Mouse (Mus musculus) thymus, postnatal 4 days (tissue): ENCODE data around the gene Entpd5.

Experiments
- DNase-seq: peaks from one replicate; pipeline ENCODE4 v3.0.0; 2021

The Entpd5 gene

GRCm38 (mm10) chr12:84408819-84409507, at the start of gene Entpd5, which contains the start of gene Bbof1:
Gene Entpd5, minus strand, starts transcription at chr12:84409029.
Gene Bbof1, plus strand, starts transcription at chr12:84409071.
- DNase-seq = peak; percentile 97

- DNase-seq = no peak
These were observed 48.1 kb upstream of the Entpd5 start for GRCm38 (mm10) chr12:84456911-84457310.

DNA sequence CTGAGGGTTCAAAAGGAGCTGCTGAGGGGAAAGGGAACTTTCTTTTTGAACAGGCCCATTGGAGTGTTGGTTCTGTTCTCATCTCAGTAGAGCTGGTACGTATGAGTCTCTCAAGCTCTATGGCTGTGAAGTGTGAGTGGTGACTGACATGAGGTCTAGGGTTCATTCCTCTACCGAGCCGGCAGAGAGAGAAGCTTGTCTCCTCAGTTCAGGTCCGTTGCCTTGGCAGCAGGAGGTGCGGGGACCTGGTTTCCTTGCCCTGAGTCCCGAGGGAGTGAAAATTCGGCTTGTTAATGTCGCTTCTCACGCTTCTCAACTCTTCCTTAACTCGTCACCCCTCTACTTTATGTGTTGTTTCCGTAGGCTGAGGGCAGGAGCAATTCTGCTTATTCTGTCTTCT, 43.0 kb upstream of the Entpd5 start:
- peak; percentile 28 for DNase-seq

DNA sequence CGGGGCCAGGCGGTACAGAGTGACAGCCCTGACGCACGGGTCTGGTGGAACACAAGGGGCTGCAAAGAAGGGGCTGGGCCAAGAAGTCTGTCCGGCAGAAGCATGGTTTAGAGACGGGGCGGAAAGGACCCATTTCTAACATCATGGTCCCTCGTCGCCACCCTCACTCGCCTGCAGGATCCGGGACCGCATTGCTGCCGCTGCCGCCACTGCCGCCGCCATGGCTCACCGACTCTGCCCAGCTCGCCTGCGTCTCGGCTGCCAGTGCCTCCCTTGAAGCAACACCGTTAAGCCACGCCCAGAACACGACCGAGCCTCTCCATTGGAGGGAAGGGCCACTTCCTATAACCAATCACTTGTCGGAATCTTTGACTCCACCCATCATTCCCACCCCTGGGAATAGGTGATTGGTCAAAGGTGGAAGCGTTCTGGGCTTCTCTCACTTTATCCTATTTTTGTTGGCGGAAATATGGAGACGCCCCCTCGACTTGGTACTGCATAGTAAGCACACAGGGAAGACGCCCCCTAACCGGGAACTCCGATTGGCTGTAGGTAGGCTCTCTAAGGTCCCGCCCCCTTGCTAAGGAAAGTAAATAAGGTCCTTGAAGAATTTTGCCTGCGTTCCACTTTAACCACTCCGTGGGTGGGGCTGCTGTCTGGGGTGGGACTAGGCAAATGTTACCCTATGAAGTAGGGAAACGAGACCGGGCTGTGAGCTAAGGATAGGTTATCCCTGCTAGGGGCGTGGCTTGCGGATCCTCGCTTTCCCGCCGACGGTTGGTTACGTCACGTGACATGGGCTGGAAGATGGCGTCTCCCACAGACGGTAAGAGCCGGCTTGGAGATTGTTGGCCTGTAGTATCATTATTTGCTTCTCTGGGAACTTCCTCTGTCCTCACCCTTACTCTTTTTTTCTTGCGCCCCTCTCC, 42.2 kb upstream of the Entpd5 start, which contains the start of the genes Aldh6a1 and Lin52:
TSS of gene Aldh6a1 (minus strand) at position 287 of the 929 bp plus-strand sequence.
TSS of gene Lin52 (plus strand) at position 705 of the 929 bp plus-strand sequence.
- DNase-seq = peak; percentile 95

DNA sequence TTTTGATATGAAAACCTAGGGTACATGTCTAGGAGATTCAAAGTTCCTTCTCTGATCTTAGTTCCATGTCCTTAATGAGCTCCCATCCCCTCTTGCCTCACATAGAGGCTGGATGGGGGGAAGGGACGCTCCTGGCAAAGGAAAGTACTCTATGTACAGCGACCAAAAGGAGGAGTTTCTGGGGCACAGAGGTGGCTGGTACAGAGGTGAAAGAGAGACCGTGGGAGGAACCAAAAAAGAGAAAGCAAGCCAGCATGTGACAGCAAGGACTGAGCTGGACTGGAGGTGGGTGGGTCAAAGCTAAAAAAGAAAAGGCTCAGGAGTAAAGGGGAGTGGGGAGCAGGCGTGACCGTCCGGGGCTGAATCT, 41.5 kb upstream of the Entpd5 start:
- DNase-seq = no peak

DNA sequence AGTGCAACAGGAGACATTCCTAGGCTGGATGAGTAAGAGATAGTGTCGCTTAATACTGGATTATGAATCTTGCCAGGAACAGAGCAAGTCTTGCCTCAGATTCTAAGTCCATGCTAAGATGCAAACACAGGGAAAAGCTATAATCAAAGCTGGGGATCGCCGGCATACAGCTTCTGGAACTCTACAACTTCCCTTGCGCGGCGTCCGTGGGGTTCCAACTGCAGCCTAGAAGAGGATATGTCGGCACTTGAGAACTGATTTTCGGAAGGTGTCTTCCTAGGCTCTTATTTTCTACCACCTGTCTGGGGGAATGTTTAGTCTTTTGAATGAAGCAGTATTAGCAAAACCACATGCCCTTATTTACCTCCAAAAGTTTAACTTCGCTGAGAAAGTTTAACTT, 41.1 kb upstream of the Entpd5 start:
- DNase-seq = peak; percentile 11

DNA sequence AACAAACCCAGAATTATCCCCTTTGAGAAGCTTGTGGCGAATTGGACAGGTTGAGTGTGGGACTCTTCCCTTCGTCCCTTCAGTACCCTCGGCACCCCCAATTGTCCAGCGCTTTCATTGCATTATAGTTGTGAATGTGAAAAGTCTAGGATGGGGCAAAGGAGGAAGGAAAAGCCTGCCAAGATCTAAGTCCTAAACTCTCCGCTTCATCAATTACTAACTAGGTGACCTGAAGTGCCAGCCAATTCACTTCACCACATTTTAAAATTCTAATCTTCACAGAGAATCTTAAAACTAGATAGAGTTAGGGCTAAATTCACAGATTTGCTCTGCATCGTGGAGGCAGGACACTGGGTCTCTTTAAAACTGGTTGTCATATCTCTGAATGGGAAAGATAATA, 39.4 kb upstream of the Entpd5 start:
- no peak for DNase-seq

DNA sequence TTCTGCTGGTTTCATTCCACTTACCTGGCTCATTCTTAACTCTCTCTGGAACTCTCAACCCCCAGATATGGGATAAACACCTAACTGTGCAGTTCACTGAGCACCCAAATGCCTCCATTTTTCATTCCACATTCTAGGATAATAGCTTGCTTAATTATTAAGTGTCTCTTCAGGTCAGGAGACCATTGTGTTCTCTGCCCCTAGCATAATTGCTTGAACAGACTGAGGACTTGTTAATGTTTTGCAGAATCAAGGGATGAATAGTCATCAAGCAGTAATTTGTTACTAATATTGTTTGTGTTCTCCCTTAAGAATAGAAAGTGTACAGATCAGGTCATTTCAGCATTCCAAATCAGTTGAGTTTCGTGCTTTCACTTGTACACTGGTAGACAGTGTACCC, 38.6 kb upstream of the Entpd5 start:
- DNase-seq = no peak

GRCm38 (mm10) chr12:84442526-84442925, 33.7 kb upstream of the Entpd5 start:
- DNase-seq = no peak

- DNase-seq = no peak
These were observed 29.9 kb upstream of the Entpd5 start for GRCm38 (mm10) chr12:84438697-84439096.

DNA sequence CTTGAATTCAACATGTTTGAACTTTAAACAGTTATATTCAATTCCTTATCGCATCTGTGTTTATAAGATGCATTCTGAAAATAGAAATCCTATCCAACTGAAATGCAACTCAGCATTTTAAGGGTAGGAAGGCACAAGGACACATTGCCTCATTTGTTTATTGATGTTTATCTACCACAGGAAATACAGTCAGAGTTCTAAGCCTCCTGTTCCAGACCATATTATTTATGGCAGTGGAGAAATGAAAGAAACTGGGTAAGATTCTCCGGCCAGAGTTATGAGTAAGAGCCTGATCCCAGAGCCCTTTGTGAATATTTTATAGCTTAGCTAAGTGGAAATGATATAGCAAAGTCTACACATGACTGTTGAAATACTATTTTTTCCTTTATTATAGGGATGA, 21.0 kb upstream of the Entpd5 start:
- no peak for DNase-seq

- no peak for DNase-seq
These were observed 15.2 kb upstream of the Entpd5 start for GRCm38 (mm10) chr12:84423990-84424389.

DNA sequence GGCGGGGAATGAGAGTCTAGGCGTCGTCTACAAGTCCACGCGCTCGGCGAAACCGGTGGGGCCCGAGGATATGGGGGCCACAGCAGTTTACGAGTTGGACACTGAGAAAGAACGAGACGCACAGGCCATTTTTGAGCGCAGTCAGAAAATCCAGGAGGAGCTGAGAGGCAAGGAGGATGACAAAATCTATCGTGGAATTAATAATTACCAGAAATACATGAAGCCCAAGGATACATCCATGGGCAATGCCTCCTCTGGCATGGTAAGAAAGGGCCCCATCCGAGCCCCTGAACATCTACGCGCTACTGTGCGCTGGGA, 8.7 kb upstream of the Entpd5 start:
- no peak for DNase-seq

DNA sequence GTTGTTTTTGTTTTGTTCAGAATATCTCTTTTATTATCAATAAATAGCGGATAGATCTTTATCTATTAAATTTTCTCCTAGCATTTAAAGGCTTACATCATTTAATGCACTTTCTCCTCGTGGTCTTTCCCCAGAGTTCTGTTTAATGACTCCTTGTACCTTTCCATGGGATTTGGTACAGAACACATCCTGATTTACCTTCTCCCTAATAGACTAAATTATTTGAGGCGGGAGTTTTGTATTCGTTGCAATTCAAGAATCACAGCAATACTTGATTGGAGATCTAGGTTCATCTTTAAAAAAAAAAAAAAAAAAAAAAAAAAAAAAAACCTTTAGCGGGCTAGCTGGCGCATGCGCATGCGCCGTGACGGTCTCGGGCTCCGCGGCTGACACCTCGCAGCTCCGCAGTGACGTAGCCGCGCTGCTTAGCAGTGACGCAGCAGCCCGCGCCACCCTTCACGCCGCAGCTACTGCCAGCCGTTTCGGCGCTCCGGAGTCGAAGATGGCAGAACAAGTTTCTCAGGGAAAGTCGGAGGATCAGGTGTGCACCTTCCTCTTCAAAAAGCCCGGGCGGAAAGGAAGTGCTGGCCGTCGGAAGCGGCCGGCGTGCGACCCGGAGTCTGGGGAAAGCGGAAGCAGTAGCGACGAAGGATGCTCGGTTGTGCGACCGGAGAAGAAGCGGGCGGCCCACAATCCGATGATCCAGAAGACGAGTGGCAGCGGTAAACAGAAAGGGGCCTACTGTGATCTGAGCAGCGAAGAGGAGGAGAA, 8.2 kb upstream of the Entpd5 start, which contains the start of gene Rnf113a2:
TSS of gene Rnf113a2 (plus strand) at position 363 of the 771 bp plus-strand sequence.
- peak; percentile 91 for DNase-seq

DNA sequence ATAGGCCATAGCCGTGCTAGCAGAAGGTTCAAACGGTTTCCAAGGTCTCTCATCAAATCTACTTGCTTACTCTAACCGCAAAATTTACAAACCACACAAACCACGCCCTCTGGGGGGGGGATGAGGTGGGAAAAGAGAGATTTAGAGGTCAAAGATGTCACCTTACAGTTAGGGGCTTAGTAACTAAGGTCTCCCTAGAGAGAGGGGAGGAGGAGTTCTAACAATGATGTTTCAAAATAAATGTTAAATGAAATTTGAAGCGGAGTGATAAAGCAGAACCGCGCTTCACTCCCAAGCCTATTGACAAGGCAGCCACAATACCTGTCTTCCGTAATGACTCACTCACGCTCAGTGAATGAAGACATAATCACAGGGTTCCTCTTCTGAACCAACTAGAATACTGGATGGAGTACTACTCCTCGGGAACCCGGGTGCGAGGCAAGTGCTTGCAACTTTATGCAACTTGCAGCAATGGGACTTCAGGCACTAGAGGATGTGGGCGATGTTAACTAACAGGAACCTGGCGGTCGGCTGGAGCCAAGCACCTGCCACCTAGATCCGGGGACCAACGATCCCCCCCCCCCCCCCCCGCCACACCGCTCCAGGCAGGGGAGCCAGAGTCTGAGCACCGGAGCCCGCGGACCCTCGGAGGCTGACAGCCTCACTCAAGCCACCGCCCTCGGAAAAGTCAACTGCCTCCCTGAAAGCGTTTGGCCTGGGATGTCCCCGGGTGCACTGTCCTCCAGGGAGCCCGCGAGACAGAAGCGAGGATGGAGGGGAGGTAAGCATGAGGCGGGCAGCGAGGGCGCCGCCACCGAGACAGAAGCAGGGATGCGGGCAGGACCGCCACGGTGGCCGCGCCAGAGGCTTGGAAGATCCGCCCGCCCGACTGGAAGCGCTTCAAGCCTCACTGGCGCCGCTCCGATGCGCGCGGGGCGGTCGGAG, 683 bp downstream of the Entpd5 start:
- DNase-seq = peak; percentile 84

- no peak for DNase-seq
These were observed 1.6 kb downstream of the Entpd5 start for GRCm38 (mm10) chr12:84407259-84407658.

DNA sequence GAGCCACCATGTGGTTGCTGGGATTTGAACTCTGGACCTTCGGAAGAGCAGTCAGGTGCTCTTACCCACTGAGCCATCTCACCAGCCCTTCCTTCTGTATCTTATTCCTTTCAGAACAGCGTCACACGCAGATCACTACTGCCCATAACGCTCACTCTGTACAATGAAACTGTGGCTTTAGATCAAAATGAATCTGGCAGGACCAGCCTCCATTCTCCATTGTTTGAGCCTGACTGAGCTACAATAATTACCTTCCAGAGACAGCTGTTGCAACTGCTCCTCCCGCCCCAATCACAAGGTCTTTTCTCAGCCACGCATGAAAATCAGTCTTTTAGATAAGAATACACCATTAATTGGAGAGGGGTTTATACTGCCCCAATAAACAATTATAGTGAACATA, 4.3 kb downstream of the Entpd5 start:
- no peak for DNase-seq

DNA sequence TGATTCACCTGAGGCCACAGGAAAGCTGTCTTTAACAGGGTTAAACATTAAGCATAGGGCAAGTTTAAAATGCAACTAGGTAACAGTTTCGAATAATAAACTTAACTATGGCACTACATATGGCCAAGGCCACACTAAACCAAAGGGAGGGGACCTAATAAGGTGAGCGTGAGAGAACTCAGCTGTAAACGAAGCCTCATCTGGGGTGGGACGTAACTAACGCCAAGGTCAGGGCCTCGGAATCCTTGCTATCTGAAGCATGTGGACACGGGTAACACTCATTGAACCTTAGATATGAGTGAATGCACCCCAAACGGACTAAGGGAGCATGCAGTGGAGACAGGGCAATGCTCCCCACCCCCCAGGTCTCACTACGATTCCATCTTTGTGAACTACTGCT, 5.9 kb downstream of the Entpd5 start:
- DNase-seq = no peak

DNA sequence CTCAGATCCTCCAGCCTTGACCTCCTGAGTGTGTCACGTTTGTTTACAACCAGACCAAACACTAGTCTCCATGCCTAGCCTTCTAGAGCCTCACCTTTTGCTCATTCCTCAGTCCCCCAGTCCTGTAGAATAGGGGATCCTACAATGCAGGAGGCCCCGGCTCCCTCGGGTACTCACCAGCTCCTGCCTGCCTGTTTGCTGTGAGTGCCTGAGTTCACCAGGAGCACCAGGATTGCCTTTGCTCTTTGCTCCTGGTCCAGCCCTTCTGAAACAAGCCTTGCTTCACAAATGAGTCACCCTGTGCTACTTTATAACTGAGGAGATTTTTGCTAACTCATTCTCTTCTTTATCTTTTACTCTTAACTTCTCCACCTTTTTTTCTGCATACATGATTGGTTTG, 8.2 kb downstream of the Entpd5 start:
- DNase-seq = no peak

GRCm38 (mm10) chr12:84400068-84400467, 8.8 kb downstream of the Entpd5 start:
- no peak for DNase-seq

- no peak for DNase-seq
These were observed 9.2 kb downstream of the Entpd5 start for GRCm38 (mm10) chr12:84399663-84400062.

GRCm38 (mm10) chr12:84399135-84399534, 9.7 kb downstream of the Entpd5 start:
- no peak for DNase-seq
